Mouse (Mus musculus): ENCODE data around the gene Tlx2.

Tlx2 gene

GRCm38 (mm10) chr6:83053136-83053960 is 16.7 kb downstream of the Tlx2 start:
- H3K27me3 ChIP-seq (ENCODE audit: control insufficient read depth, insufficient read depth, low read length, poor library complexity, severe bottlenecking), result no peaks in the 10 kb centered on the region
- peaks cover 6% of the 10 kb centered on the region for H3K36me3 ChIP-seq (ENCODE audit: control insufficient read depth, insufficient read depth, low read length, poor library complexity, severe bottlenecking)
- peak; percentile 55 for DNase-seq (ENCODE audit: low read depth, low spot score)

GRCm38 (mm10) chr6:83049367-83049766 is 20.7 kb downstream of the Tlx2 start:
- H3K36me3 ChIP-seq (ENCODE audit: control insufficient read depth, insufficient read depth, low read length, poor library complexity, severe bottlenecking), result no peaks in the 10 kb centered on the region; the same call in 1 of the 2 replicates
- DNase-seq (ENCODE audit: low read depth, low spot score), result no peak
- no peaks in the 10 kb centered on the region for H3K27me3 ChIP-seq (ENCODE audit: control insufficient read depth, insufficient read depth, low read length, poor library complexity, severe bottlenecking)

- H3K36me3 ChIP-seq (ENCODE audit: control insufficient read depth, insufficient read depth, low read length, poor library complexity, severe bottlenecking), result no peaks in the 10 kb centered on the region
- peak; percentile 83 for DNase-seq (ENCODE audit: low read depth, low spot score)
- H3K27me3 ChIP-seq (ENCODE audit: control insufficient read depth, insufficient read depth, low read length, poor library complexity, severe bottlenecking), result no peaks in the 10 kb centered on the region
These were observed 25.4 kb downstream of the Tlx2 start for GRCm38 (mm10) chr6:83044742-83045141.

- H3K27me3 ChIP-seq (ENCODE audit: control insufficient read depth, insufficient read depth, low read length, poor library complexity, severe bottlenecking), result no peaks in the 10 kb centered on the region
- H3K36me3 ChIP-seq (ENCODE audit: control insufficient read depth, insufficient read depth, low read length, poor library complexity, severe bottlenecking), result no peaks in the 10 kb centered on the region
- DNase-seq (ENCODE audit: low read depth, low spot score), result no peak
These were observed 26.1 kb downstream of the Tlx2 start for GRCm38 (mm10) chr6:83043993-83044392.

- DNase-seq (ENCODE audit: low read depth, low spot score), result no peak
- H3K36me3 ChIP-seq (ENCODE audit: control insufficient read depth, insufficient read depth, low read length, poor library complexity, severe bottlenecking), result no peaks in the 10 kb centered on the region
- H3K27me3 ChIP-seq (ENCODE audit: control insufficient read depth, insufficient read depth, low read length, poor library complexity, severe bottlenecking), result no peaks in the 10 kb centered on the region
These were observed 26.5 kb downstream of the Tlx2 start for GRCm38 (mm10) chr6:83043561-83043960.

GRCm38 (mm10) chr6:83040601-83041000 is 29.5 kb downstream of the Tlx2 start:
- H3K36me3 ChIP-seq (ENCODE audit: control insufficient read depth, insufficient read depth, low read length, poor library complexity, severe bottlenecking), result no peaks in the 10 kb centered on the region
- H3K27me3 ChIP-seq (ENCODE audit: control insufficient read depth, insufficient read depth, low read length, poor library complexity, severe bottlenecking), result no peaks in the 10 kb centered on the region
- no peak for DNase-seq (ENCODE audit: low read depth, low spot score)

GRCm38 (mm10) chr6:83038496-83039012 is 31.5 kb downstream of the Tlx2 start:
- no peaks in the 10 kb centered on the region for H3K36me3 ChIP-seq (ENCODE audit: control insufficient read depth, insufficient read depth, low read length, poor library complexity, severe bottlenecking)
- H3K27me3 ChIP-seq (ENCODE audit: control insufficient read depth, insufficient read depth, low read length, poor library complexity, severe bottlenecking), result no peaks in the 10 kb centered on the region
- DNase-seq (ENCODE audit: low read depth, low spot score), result peak; percentile 97

- Histone ChIP-seq H3K27me3 (ENCODE audit: control insufficient read depth, insufficient read depth, low read length, poor library complexity, severe bottlenecking) (no peaks in the 10 kb centered on the region), H3K36me3 (ENCODE audit: control insufficient read depth, insufficient read depth, low read length, poor library complexity, severe bottlenecking) (no peaks in the 10 kb centered on the region)
- DNase-seq (ENCODE audit: low read depth, low spot score), result no peak
These were observed 32.9 kb downstream of the Tlx2 start for GRCm38 (mm10) chr6:83037188-83037587.

- H3K36me3 ChIP-seq (ENCODE audit: control insufficient read depth, insufficient read depth, low read length, poor library complexity, severe bottlenecking), result peaks cover 8% of the 10 kb centered on the region
- H3K27me3 ChIP-seq (ENCODE audit: control insufficient read depth, insufficient read depth, low read length, poor library complexity, severe bottlenecking), result no peaks in the 10 kb centered on the region
- no peak for DNase-seq (ENCODE audit: low read depth, low spot score)
These were observed 35.5 kb downstream of the Tlx2 start for GRCm38 (mm10) chr6:83034463-83035055.

GRCm38 (mm10) chr6:83033249-83034185 is 36.6 kb downstream of the Tlx2 start, which contains the start of the genes Dok1 and Loxl3:
Dok1 (minus strand) TSS chr6:83033471.
Loxl3 (plus strand) TSS chr6:83034173.
- H3K36me3 ChIP-seq (ENCODE audit: control insufficient read depth, insufficient read depth, low read length, poor library complexity, severe bottlenecking), result peaks cover 8% of the 10 kb centered on the region
- H3K27me3 ChIP-seq (ENCODE audit: control insufficient read depth, insufficient read depth, low read length, poor library complexity, severe bottlenecking), result no peaks in the 10 kb centered on the region
- DNase-seq (ENCODE audit: low read depth, low spot score), result peak; percentile 78

- Histone ChIP-seq H3K36me3 (ENCODE audit: control insufficient read depth, insufficient read depth, low read length, poor library complexity, severe bottlenecking) (peaks cover 8% of the 10 kb centered on the region), H3K27me3 (ENCODE audit: control insufficient read depth, insufficient read depth, low read length, poor library complexity, severe bottlenecking) (no peaks in the 10 kb centered on the region)
- DNase-seq (ENCODE audit: low read depth, low spot score), result peak; percentile 66
These were observed 37.3 kb downstream of the Tlx2 start for GRCm38 (mm10) chr6:83032769-83033191.

- DNase-seq (ENCODE audit: low read depth, low spot score), result no peak
- no peaks in the 10 kb centered on the region for H3K27me3 ChIP-seq (ENCODE audit: control insufficient read depth, insufficient read depth, low read length, poor library complexity, severe bottlenecking)
- peaks cover 8% of the 10 kb centered on the region for H3K36me3 ChIP-seq (ENCODE audit: control insufficient read depth, insufficient read depth, low read length, poor library complexity, severe bottlenecking)
These were observed 38.0 kb downstream of the Tlx2 start for GRCm38 (mm10) chr6:83031921-83032590.

GRCm38 (mm10) chr6:83031111-83031510 is 39.0 kb downstream of the Tlx2 start:
- H3K36me3 ChIP-seq (ENCODE audit: control insufficient read depth, insufficient read depth, low read length, poor library complexity, severe bottlenecking), result peaks cover 8% of the 10 kb centered on the region
- DNase-seq (ENCODE audit: low read depth, low spot score), result no peak
- H3K27me3 ChIP-seq (ENCODE audit: control insufficient read depth, insufficient read depth, low read length, poor library complexity, severe bottlenecking), result no peaks in the 10 kb centered on the region

- H3K36me3 ChIP-seq (ENCODE audit: control insufficient read depth, insufficient read depth, low read length, poor library complexity, severe bottlenecking), result peaks cover 8% of the 10 kb centered on the region
- H3K27me3 ChIP-seq (ENCODE audit: control insufficient read depth, insufficient read depth, low read length, poor library complexity, severe bottlenecking), result no peaks in the 10 kb centered on the region
- no peak for DNase-seq (ENCODE audit: low read depth, low spot score)
These were observed 40.3 kb downstream of the Tlx2 start for GRCm38 (mm10) chr6:83029777-83030176.
